Mouse (Mus musculus) A20 (cell line): ENCODE data around the gene Fbxo42.

Experiments used
- DNase-seq: peaks from one replicate; pipeline ENCODE4 v3.0.0-alpha.2; 2011; ENCODE audit warnings: low read depth, low spot score

Fbxo42 gene

DNA sequence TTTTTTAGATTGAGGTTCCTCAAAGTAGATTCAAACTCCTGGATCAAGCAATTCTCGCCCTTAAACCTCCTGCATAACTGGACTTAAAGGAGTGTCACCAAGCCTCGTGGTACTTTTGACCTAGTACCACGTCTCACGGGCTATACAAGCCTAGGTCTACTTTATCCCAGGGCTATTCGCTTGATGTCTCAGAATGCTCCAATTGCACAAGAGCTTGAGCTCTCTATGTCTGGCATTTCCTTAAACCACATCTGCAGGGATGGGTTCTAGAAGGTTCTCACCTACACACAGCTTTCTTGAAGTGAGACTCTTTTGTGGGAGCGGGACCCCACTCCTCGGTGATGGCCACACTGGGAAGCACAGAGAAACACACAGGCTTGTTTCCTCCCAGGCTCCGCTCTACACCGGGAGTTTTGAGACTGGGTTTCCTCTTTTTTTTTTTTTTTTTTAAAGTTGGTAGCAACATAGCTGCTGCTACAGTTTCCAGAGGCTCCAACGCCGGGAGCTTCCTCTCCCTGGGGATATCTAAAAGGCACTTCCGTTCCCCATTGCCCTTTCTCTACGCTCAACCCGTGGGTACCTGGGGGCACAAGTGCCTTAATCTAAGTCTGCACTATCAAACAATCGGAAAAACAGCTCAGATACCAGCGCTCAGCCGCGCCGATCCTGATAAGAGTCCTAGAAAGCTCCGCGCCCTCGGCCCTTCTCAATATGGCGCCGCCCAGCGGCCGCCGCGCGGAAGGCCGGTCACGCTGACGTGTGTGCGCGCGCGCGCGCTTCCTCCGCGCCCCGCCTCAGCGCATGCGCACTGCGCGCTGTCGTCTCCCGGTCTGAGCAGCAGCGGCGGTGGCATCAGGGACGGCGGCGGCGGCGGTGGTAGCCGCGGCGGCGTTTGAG lies at the start of gene Fbxo42:
Fbxo42 (plus strand) TSS at position 802 of the 897 bp plus-strand sequence.
- DNase-seq: peak; percentile 95

DNA sequence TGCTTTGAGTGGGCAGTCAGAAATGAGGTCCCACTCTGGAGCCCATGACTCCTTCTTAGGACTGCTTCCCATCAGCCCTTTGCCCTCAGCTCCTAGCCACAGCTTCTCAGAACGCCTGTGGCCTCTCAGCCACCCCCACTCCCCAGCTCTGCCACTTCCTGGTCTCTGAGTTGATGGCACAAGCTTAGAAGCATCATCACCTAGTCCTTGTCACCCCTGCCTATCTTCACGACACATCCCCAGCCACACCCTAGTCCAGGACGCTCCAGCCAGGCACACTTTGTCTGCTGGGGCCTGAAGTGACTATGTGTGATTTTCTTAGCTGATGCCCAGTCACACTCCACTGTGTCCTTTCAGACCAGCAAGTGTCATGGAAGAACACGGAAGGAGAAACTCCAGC lies 48.8 kb upstream of the Fbxo42 start:
- DNase-seq: no peak

DNA sequence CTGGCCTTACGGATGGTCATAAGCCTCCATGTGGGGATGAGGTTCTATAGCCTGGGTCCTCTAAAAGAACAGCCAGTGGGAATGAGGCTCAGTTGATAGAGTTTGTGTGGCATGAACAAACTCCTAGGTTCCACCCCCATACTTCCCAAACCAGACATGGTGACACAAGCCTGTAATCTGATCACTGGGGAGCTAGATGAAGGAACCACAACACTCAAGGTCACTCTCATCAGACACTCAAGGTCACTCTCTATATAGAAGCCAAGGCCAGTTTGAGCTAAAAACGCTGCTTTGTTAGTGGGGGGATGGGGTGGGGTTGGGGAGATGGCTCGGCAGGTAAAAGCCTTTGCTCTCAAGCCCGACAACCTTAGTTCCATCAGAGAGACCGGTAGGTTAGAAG lies 47.8 kb upstream of the Fbxo42 start:
- DNase-seq: no peak

DNA sequence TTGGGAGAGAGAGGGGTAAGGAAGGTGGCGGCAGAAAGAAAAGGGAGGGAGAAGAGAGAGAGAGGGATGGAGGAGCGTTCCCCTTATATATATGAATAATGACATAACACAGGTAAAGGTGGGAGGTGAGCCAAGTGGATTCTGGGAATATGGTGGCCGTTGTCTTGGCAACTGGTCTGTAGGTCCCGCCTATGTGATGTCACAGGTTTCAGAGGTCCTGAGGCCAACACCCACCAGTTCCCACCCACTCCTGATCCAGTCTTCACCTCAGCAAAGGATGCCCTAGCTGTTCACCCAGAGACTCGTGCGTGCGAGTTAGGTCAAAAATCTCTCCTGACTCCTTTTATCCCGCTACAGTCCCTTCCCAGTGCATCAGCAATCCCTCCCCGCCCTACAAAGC lies 46.4 kb upstream of the Fbxo42 start:
- no peak for DNase-seq

DNA sequence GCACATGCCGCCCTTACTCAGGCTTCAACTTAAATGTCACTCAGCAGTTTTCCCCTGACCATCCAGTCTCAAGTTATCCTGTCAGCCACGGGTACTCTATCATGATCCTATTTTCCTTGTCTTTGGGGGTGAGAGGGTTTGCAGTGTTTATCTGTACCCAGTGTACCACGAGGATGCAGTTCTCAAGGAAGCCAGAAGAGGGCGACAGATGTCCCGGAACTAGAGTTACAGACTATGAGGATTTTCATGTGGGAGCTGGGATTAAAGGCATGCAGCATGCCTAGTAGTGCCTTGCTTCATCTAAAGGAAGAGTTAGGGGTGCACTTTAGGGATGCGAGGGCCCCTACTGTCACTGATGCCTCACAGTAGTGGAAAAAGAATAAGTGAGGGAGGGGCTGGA lies 45.9 kb upstream of the Fbxo42 start:
- peak; percentile 59 for DNase-seq

DNA sequence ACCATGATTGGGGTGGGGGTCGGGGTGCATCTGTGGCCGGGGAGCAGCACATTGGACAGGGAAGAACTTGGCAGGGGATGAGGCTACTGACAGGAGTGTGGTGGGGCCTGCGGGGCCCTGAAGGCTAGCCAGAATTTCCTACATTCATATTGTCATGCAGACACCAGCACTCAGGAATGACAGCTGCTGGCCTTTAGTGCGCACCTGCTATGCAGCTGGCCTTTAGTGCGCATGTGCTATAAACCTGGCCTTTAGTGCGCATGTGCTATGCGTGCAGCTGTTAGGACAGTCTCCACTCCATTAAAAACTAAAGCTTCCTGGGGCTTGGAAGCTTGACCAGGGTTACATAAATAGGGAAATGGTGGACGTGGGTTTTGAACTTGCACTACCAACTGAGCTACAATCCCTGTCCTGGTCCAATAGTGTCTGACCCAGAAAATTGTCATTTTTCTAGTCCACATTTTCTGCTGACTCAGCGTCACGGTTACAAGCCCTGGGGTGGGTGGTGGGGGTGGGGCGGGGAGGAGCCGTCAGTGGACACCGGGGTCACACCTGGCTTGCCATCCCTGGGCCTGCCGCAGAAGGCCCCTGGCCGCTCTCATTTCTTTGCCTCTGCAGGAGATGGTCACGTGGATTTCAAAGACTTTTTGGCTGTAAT lies 41.1 kb upstream of the Fbxo42 start:
- DNase-seq: peak; percentile 56

DNA sequence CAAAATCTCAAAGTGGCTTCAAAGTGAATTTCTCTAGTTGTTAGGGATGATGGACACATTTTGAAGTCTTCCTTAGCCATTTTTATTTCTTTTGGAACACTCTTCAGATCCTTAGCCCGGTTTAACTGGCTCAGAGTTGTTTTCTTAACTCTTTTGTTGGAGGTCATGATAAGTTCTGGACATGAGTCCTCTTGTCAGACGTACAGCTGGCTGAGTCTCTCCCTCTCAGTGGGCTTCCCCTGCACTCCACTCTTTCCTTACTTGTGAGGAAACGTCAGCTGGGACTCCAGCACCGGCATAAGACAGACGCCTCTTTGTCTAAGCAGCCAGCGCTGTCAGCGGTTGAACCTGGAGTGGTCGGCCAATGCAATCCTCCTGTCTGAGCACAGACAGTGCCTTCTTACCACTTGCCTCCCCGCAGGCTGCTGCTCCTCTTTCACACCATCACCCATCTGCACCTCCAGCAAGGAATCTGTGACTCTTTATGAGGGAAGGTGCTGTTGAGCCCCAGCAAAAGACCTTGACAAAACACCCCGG lies 39.4 kb upstream of the Fbxo42 start:
- DNase-seq: no peak

DNA sequence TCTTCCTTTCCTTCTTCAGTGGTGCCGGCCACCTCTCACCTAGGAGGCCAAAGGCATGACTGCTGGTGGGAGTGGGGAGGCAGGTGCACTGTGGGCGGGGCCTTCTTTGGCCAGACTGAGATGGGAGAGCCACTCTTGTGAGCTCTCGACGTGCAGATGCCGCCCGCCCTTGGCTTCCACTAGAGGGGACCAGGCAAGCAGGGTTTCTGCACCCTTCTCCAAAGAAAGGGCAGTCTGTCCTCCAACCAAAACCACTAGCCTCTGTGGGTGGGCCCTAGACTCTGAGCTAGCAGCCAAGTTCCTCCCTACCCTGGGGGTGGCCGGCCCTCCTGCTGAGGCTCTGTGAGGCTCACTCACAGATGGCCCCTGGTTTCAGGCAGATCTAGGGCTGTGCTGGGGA lies 33.9 kb upstream of the Fbxo42 start:
- no peak for DNase-seq

DNA sequence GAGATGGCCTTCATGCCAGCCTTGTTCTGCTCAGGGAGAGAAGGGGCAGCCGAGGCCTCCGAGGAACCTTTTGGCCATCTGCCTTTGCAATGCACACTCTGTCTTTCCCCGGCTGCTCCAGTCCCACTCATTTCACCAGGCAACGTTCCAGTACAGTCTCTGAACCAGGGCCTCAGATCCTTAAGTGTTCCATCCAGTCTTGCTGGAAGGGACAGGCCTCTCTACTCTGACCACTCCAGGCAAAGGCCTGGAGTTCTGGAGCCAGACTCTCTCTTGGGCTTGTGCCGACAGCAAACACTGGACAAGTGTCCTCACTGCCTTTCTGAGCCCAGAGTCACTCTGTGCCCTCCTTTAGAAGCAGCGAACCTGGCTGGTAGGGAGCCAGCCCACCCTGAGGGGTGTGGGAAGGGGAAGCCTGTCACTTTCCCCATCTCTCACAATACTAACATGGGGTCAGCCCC lies 33.2 kb upstream of the Fbxo42 start:
- no peak for DNase-seq

DNA sequence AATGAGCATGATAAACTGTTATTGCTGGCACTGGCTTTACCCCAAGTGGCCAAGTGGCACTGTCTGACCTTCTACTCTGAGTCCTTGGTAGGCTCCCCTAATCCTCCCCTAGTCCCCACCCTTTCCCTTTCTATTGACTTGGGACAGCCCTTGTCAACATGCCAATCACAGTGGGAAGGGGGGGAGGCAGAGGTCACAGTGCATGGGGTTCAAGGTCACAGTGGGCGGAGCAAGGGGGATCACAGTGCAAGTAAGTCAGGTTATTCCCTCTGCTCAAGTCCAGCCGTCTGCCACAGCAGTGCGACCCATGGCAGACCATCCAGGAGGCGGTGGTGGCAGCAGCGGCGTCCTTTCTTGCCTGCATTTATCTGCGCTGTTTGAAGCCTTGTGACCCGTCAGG lies 32.3 kb upstream of the Fbxo42 start:
- no peak for DNase-seq

DNA sequence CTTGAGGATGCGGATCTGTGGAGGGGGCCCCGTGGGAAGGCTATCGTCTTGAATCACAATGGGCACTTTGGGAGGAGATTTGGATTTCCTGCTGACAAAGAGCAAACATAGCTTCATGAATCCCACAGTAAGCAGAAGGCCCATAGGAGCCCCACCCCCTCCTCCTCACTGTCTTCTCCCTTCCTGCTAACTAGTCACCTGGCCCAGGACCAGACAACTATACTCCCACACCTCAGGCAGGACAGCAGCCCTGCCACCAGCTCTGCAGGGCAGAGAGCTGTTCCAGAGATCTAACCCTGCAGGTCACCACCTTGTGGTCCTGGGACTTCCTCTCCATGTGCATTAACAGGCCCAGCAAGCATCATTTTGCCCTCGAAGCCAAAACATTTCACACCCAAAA lies 29.0 kb upstream of the Fbxo42 start:
- DNase-seq: no peak

DNA sequence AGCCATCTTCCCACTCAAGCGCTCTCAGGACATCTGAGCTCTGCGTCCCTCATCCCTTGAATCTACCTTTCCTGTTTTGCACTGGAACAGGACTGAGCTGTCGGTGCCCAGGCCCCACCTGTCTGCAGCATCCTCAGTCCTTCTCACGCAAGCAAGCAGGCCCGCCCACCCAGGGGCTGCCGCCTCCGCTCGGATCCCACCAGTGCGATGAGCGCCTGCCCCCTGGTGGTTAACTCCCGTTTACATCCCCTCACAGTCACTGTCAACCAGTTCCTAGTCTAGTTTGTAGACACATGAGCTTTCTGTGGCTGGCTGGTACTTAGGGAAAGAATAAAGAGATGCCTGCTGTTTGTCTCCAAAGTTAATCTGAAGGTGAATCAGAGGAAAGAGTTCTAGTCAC lies 27.0 kb upstream of the Fbxo42 start:
- no peak for DNase-seq

DNA sequence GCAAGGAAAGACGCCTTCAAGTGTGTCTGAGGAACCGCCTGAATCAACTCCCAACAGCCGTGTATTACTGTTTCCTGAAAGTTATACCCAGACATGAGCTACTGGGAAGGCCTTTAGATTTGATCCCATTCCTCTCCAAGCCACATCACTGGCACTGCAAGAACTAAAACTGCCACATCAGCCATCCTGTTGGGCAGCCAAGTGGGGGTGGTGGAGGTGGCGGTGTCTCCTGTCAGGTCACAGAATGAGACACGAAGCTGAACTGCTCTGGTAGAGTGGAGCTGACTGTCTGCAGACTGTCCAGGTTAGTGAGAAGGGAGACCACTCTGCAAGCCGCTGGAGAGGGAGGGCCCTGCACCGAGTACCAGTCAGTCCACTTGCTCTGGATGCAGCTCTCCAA lies 25.1 kb upstream of the Fbxo42 start:
- no peak for DNase-seq

DNA sequence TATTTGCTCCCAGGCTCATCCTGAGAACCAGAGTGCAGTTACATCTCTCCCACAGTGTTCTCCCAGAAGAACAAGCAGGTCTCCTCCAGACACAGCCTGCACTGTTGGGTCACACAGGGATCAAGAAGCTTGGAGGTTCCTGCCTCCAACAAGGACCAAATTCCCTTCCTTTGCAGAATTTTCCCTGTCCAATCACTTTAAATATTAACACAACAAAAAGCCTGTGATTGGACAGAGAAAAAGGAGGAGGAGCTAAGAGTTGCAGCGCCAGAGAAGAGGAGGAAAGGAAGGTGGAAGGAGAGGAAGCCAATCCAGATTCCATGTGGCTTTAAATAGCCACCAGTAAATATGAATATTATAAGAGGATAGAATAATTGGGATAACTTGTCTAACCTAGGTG lies 24.6 kb upstream of the Fbxo42 start:
- DNase-seq: no peak

DNA sequence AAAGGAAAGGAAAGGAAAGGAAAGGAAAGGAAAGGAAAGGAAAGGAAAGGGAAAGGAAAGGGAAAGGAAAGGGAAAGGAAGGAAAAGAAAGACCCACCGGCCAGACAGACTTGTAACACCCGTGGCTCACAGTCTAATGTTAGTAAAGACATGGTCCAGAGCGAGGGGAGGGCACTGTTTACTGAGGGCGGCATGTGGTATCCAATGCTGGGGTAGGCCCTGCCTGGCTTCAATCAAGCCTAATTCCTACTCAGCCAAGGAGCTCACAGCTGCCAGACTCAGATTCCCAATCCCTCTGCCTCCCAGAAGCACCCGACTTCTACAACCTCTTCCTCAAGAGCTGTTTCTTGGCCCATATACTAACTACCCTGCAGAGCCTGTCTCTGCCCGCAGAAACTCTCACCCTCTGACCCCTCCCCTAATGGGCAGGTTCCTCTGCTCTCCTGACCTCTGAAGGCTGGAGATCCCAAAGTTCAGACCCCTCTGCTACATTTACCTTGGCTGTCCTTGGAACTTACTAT lies 18.5 kb upstream of the Fbxo42 start:
- no peak for DNase-seq

DNA sequence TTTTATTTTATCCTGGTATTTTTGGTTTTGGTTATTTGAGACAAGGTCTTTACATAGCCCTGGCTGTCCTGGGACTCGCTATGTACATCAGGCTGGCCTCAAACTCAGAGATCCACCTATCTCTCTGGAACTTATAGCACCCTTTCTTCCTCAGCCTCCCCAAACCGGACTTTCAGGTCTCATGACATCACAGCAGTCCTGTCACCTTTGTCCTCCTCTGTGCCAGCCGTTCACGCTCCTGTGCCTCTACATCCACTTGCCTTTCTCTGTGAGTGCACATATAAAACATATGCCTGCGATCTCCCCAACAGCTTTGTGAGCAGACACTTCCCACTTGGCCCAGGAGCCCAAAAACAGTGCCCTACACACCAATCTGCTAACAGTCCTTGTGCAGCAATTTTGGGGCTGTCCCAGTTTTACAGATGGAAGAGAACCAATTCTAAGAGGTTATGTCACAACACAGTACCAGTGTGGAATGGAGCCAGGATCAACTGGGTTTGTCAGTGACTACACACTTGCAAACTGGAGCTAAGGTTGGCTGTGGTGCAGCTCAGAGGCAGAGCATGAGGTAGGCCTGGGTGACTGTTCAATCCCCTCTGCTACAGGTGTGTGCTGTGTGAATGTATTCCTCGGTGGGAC lies 16.9 kb upstream of the Fbxo42 start:
- no peak for DNase-seq

DNA sequence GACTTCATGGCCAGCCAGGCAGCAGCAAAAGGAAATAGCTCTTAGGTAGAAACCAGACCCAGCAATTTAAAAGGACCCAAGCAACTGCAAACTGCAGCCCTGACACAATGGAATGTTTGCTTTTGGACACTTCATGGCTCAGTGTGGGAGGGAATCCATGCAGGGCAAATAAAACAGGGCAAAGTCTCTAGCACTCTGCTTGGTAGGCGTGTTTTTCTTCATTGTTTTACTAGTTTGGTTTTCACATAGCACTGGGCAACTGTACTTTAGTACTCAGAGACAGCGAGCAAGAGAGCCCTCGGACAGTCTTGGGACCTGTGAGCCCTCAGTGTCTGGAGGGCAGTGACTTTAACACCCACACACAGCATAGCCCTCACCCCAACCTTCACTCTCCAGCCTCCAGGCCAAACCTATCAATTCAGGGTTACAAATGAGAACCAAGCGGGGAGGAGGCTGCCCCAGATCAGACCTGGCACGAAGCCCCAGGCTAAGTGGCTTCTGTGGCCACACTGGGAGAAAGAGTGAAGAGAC lies 16.1 kb upstream of the Fbxo42 start:
- no peak for DNase-seq

DNA sequence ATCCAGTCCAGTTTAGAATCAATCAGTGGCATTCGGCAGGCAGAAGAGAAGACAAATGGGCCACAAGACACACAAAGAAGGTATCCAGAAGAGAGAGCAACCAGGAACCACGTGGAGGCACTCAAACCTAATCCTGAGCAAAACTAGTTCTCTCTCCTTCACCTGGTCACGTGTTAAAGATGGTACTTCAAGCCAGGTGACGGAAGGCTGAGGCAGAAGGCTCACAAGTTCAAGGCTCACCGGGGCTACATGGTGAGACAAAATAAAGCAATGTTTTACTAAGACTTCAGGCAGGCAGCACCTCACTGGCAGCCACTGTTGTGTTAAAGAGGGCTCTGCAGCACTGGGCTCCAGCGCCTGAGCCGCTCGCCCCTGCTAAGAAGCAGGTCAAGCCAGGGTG lies 15.5 kb upstream of the Fbxo42 start:
- DNase-seq: no peak

DNA sequence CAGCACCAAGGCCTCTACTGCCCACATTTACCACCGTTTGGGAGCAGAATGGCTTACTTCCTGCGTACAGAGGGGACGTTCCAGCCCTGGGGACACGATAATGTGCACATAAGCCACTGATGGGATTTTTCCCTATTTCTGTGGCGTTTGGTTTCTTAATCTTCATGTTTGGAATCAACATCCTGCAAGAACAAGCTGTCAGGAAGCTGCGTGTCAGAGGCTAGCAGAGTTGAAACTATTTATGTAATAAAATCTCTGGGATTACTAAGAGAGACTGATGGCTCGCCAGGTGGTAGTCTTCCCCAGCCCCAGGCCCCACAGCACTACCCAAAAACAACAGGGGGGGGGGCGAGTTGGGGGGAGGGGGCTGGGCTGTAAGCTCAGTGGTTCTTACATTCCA lies 14.5 kb upstream of the Fbxo42 start:
- no peak for DNase-seq

DNA sequence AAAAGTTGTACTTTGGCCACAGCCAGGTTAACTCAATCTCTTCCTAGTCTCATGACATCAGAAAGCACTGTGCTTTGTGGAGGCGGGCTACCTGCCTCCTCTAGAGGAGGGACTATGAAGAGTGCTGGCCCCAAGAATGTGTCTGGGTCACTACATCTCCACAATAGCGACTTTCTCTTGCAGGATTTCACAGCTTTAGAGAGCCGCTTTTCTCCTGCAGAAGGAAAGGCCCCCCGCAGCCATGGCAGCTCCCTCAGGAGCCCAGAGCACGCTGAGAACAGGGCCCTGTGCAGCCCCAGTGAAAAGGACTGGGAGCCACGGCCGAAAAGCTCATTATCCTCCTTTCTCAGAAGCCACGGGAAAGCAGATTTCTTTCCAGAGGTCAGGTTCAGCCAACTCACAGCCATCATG lies 13.7 kb upstream of the Fbxo42 start:
- DNase-seq: no peak

DNA sequence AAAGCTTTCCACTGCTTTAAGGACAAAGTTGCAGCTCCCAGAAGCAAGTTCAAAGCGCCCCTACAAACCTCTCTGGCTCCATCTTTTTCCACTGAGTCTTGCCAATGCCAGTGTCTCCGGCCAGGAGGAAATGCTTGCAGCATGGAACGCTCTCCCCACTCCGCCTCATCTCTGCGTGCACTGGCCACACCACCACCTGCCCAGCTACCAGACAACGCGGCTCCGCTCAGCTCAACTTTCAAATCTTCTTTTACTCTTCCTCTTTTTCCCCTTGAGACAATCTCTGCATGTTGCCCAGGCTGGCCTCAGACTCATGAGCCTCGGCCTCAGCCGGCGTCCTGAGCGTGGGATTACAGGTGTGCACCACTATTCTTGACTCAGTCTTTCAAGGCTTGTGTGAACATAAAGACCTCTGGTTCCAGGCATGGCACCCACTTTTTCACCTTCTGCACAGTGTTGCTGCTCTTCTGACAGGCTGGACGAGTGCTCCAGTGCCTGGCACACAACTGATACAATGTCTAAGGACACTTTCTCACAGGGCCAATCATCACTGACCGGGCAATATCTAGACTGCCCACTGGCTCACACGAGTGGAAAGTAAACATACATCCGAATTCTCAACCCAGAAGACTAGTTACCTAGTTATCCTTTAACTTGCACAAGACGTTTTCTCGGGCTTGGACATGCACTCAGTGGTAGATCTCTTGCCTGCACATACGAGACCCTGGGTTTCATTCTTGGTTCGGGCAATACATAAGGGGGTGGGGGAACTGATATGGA lies 12.8 kb upstream of the Fbxo42 start:
- peak; percentile 88 for DNase-seq
